Mouse (Mus musculus) cerebellum, adult 2 months (tissue): Measurements from ENCODE around the gene Taar8c.

Source experiments
- CTCF ChIP-seq: fragments of 200-500 bp; IDR thresholded peaks from 2 replicates; pipeline ENCODE4 v1.5.1; 2011; ENCODE audit warnings: low read depth, mild to moderate bottlenecking, control low read depth, low read length, moderate library complexity, borderline replicate concordance; ENCODE audit not compliant: insufficient read depth
- POLR2A ChIP-seq: fragments of 200-500 bp; IDR thresholded peaks from 2 replicates; pipeline ENCODE4 v1.6.1; 2011; ENCODE audit warnings: low read length, control low read depth, borderline replicate concordance; ENCODE audit not compliant: insufficient read depth

DNA sequence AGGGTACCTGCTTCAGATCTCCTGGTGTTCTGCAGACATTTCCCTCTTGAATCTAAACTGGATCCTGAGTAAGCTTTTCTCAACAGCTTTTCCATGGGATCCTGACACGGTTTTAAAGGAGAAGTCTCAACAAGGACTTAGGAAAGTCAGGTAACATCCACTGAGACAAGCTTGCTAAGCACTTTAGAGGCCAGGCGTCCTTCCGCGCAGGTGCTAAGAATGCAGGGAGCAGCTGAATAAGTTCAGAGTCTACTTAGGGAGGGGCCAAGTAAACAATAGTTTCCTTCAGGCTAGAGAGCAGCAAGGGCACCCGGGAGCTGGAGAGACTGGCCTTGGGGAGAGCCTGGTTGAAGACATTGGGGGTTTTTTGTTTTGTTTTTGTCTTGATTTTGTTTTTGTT lies 30.6 kb upstream of the Taar8c start:
- no peak for TF ChIP-seq POLR2A
- no peak for TF ChIP-seq CTCF
